Mouse (Mus musculus): ENCODE data around the gene Sf3b3.

The Sf3b3 gene

GRCm38 (mm10) chr8:110847645-110848495, 1.3 kb upstream of the Sf3b3 start:
- no peak for DNase-seq (ENCODE audit: low read depth, low spot score)

DNA sequence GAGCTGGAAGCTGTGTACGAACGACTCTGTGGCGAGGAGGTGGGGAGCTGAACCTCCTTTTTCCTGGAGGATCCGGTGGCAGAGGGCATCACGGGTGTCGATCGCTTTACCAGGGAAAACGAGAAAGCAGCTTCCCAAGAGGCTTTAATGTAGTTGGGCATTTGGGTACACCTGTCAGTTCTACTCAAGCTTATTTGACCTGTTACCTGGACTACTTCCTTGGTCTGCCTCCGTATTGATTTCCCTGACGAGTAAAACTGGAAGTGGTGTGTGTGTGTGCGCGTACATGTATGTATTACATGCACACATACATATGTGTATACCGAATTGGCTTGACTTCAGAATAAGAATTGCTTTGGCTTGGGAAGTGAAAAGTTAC, 573 bp upstream of the Sf3b3 start:
- DNase-seq (ENCODE audit: low read depth, low spot score), result no peak

GRCm38 (mm10) chr8:110845821-110846404, 674 bp downstream of the Sf3b3 start:
- DNase-seq (ENCODE audit: low read depth, low spot score), result peak; percentile 41

DNA sequence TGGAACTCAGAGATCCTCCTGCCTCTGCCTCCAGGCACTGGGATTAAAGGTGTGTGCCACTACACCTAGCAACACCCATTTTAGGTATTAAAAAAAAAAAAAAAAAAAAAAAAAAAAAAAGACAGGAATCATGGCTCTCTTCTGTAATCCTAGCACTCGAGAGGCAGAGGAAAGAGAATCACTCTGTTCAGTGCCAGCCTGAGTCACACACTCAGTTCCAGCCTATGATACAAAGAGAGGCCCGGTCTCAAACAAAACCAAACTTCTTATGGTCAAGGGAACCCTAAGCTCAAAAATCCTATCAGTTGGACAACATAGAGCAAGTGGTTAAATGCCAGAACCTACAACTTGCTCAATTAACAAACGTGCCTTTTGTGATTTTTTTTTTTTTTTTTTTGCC, 1.6 kb downstream of the Sf3b3 start:
- no peak for DNase-seq (ENCODE audit: low read depth, low spot score)

DNA sequence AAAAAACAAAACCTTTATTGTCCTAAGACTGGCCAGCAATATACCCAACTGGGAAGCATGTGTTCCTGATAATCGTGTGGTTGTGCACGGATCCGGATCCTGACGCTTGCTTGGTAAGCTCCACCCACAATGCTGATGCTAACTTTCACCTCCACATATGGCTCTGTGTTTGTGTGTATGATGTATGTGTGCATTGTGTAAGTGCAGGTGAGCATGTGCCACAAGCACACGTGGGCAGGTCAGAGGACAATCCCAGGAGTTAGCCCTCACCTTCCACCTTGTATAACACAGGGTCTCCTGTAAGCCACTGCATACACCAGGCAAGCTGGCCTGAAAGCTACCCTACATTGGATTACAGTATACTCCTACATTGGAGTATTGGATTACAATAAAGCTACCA, 3.4 kb downstream of the Sf3b3 start:
- peak; percentile 25 for DNase-seq (ENCODE audit: low read depth, low spot score)

GRCm38 (mm10) chr8:110842012-110842574, 4.5 kb downstream of the Sf3b3 start:
- peak; percentile 26 for DNase-seq (ENCODE audit: low read depth, low spot score)

DNA sequence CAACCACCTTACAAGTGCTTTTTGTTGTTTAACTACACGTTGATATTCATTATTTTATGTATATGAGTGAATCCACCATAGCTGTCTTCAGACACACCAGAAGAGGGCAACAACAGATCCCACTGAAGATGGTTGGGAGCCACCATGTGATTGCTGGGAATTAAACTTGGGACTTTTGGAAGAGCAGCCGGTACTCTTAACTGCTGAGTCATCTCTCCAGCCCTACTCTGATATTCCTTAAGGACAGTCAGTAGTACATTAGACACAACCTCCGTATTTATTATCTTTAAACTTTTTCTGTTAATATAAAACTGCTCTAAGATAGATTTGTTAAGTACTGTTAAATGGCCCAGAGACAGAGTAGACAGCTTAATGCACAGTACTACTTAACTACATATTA, 14.6 kb downstream of the Sf3b3 start:
- DNase-seq (ENCODE audit: low read depth, low spot score), result no peak

DNA sequence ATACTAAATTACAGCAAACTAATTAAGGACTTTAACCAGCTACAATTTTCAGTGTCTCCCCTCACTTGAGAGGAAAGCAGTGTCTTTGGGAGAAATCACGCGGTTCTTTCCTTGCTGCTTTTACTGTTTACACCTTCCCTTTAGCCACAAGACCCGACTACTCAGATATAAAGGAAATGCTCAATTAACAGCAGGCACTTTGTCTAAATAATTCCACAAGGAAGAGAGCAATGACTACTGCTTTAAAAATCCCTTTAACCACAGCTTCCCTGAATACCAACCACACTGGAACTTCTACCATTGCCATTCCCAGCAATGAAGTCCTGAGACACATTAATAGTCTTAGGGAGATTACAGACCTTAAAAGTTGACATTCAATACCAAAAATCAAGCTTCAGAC, 18.1 kb downstream of the Sf3b3 start:
- no peak for DNase-seq (ENCODE audit: low read depth, low spot score)

DNA sequence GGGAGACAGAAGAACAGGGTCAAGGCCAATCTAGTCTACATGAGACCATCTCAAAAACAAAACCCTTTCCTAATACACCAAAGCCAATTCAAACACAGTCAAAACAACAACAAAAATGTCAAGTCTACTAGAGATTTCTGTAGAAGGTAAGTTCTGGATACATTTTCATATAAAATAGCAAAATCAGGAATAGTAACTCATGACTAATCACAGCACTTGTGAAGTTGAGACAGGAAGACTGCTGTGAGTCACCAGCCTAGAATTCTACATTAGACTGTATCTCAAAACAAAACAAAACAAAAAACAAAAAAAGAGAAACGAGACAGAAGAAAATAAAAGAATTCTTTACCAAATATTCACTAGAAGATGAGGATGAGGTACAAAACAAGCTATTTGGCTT, 21.7 kb downstream of the Sf3b3 start:
- no peak for DNase-seq (ENCODE audit: low read depth, low spot score)

DNA sequence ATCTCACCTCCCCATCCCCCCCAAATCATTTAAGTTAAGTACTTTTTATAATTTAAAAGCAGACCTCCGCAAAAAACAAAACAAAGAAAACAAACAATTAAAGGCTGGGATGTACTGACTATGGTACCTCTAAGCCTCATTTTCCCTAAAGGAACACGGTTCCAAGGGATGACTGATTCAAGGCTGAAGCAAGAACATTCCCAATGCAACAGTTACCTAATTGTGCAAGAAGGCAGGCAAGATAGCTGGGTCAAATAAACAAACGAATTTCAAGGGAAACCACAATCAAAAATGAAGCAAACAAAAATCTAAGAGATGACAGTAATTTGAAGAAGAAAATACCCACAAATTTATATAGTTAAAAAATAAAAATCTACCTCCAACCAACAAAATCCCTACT, 24.6 kb downstream of the Sf3b3 start:
- DNase-seq (ENCODE audit: low read depth, low spot score), result no peak

DNA sequence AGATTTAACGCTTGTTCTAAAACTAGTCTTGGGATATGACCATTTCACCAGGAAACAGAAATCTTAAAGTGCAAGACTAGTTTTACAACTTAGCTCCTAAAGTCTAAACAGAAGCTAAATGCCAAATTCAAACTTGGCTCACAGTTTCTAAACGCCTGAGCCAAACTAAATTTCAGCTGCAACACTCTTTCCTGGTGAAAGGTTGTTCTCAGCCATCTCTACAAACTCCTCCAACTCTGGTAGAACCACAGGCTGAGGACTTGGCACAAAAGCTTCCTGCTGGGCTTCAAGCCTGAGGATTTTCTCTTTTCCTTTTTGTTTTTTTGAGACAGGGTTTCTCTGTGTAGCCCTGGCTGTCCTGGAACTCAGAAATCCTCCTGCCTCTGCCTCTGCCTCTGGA, 26.3 kb downstream of the Sf3b3 start:
- no peak for DNase-seq (ENCODE audit: low read depth, low spot score)

DNA sequence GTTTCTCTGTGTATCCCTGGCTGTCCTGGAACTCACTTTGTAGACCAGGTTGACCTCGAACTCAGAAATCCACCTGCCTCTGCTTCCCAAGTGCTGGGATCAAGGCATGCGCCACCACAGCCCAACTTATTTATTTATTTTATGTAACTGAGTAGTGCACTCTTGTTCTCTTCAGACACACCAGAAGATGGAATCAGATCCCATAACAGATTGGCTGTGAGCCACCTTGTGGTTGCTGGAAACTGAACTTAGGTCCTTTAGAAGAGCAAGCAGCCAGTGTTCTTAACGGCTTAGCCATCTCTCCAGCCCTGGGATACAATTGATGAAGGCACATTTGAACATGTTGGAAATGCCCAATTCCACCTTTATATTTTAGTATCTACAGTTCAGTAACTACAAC, 28.0 kb downstream of the Sf3b3 start:
- DNase-seq (ENCODE audit: low read depth, low spot score), result no peak

GRCm38 (mm10) chr8:110816990-110817389, 29.6 kb downstream of the Sf3b3 start:
- no peak for DNase-seq (ENCODE audit: low read depth, low spot score)

DNA sequence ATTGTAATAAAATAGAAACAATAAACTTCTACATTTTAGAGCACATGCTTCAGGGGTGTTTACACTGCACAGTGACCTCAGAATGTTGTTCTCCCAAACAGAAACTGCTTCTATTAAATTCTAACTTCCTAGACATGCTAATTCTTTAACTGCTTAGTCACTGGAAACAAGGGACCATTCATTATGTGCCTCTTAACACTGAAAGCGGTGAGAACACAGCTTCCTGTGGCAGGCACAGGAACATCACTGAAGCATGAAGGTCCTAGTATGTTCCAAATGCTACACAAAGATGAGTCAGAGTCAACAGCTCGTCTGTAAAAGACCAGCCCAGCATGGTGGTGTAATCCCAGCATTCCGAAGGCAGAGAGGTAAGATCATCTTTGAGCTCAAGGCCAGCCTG, 31.3 kb downstream of the Sf3b3 start:
- DNase-seq (ENCODE audit: low read depth, low spot score), result no peak

DNA sequence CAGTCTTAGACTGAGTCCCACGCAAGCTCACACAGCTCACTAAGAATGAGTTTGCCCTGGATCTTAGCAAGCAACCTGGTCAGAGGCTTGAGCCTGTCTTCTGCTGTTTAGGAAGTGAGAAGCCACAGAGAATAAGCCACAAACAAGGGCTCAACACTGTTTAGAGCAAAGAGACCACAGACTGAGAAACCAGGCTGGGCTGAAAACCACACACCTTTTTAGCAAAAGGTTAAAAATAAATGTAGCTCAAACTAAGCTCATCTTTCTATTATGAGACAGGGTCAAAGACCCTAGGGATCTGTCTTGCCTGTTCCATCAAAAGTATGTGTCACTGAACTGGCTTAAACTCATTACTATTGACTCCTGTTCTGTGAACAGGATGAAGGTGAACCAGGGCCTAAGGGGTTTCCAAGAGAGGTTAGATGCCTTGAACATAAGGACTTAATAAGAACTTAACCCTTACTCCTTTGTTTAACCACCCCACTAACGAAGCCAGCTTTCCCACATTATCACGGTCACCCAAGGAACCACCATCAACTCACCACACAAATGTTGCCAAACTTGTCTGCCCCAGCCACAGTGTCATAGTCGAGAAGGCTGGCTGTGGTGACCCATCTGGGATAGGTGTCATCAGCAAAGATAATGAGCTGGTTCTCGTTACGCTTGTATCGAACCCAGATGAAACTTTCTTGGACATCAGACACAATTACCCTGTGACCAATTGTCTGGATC, 33.3 kb downstream of the Sf3b3 start:
- no peak for DNase-seq (ENCODE audit: low read depth, low spot score)

DNA sequence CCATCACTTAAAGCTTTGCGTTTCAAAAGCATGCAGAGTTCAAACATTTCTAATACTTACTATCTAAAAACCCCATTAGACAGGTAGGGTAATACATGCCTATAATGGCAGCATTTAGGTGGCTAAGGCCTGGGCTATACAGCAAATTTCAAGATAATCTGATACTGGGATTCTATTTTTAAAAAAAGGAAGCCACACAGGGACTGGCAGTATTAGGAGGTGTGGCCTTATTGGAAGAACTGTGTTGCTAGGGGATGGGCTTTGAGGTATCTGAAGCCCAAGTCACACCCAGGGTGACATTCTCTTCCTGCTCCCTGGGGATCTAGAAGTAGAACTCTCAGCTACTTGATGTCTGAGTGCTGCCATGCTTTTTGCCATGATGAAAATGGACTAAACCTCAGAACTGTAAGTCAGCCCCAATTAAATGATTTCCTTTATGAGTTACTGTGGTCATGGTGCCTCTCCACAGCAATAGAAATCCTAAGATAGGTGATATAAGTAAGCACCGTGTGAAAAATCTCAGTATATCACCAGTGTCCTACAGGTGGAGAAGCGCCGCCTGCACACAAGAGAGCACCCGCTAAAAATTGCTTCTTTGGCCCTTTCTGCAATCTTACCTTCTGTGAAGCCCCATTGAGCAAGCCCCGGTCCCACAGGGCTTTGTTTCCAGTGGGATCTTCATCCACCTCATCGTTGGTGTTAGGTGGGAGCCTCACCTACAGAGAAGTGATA, 34.1 kb downstream of the Sf3b3 start:
- no peak for DNase-seq (ENCODE audit: low read depth, low spot score)

GRCm38 (mm10) chr8:110811793-110812192, 34.8 kb downstream of the Sf3b3 start:
- no peak for DNase-seq (ENCODE audit: low read depth, low spot score)

DNA sequence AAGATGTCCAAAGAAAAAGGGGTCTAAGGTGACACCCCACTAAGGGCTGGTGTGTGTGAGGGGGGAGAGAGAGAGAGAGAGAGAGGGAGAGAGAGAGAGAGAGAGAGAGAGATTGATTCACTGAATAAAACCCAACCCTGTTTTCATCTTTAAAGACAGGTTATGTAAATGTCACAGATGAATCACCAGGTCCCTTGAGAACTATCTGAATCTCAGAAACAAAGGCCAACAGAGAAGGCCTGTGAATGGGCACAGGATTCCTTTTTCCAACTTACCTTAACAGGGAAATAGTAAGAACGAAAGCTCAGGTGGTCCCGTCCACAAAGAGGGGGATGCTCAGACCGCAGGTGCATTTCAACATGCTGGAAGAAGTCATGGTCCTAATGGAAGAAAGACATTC, 35.5 kb downstream of the Sf3b3 start:
- no peak for DNase-seq (ENCODE audit: low read depth, low spot score)

DNA sequence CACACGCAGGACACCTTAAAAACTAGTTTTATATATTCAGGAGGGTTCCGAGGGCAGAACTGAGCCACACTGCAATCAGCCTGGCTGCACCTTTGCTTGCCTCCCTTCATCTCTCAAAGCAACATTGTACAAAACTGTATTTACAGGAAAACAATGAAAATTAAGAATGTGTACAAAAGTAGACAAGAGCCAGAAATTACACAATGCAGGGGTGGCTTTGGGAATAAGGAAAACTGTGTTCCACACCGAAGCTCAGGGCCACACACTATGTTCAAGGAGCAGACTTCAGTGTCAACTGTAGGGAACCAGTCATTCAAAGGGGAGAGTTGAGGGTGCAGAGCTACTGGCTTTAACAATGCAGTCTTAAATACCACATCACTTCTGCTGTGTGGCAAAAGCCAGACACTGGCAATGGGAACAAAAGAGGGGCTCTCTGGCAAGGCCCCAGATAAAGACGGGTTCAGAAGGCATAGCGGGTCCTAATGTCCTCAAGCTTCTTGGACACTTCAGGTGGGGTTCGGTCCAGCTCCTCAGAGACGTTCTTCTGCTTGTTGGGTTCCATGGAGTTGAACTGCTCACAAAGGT, 36.0 kb downstream of the Sf3b3 start:
- no peak for DNase-seq (ENCODE audit: low read depth, low spot score)

GRCm38 (mm10) chr8:110809831-110810230, 36.8 kb downstream of the Sf3b3 start:
- peak; percentile 40 for DNase-seq (ENCODE audit: low read depth, low spot score)

Data from ZHBTc4 (cell line).